Mouse (Mus musculus): Measurements from ENCODE around the gene Rabggta. TPM values are rescaled to one million over a fixed set of nuclear protein-coding genes. Genes with fewer than 3 reads are reported as not detected.
A peak's percentile ranks its signal among the peaks of the same experiment; 100 is the strongest.
"Not testable (repeated sequence)": the region's sequence is repeated elsewhere in the genome, so short reads cannot be mapped to it uniquely, and the experiment has no call there.

The Rabggta gene
- total RNA-seq (2015; ENCODE audit: low replicate concordance): 2.9 and 6.3 TPM in 2 replicates
- 6.0 TPM in 1 of 2 replicates, not detected in the other for total RNA-seq (2017; ENCODE audit: low replicate concordance)

DNA sequence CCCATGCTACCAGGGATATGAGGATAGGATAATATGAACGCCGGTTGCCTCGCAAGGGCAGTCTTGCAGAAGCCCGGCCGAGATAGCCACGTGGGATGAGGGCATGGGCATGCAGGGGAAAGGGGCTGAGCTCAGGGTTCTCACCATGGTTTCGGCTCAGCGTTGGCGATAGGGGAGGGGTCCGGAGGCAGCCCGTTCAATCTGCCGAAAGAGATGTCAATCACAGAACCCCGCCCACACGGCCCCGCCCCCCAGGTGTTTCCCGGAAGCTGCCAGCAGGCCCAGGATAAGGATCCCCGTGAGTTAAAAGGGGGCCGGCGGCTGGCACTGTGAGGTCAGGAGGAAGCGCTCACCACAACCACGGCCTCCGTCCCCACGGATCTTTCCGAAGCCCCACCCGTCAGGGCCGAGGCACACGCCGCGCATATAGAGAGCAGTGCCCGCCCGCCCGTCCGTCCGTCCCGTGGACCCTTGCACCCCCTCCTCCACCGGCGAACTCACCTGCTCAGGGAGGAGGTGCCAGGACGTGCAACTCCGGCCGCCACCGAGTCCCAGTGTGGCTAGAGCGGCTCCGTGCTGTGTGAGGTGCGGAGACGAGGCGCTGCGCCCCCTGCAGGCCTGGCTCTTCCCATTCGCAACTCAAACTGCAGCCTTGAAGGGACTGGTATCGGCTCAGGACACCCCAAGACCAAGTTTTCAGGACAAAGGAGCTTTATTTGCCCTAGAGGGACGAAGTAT is at the start of gene Rabggta:
TSS of gene Rabggta (minus strand) at position 564 of the 738 bp plus-strand sequence.
- ATAC-seq (replicated peaks; ENCODE audit: low FRiP score, poor library complexity, severe bottlenecking): peak; percentile 92

DNA sequence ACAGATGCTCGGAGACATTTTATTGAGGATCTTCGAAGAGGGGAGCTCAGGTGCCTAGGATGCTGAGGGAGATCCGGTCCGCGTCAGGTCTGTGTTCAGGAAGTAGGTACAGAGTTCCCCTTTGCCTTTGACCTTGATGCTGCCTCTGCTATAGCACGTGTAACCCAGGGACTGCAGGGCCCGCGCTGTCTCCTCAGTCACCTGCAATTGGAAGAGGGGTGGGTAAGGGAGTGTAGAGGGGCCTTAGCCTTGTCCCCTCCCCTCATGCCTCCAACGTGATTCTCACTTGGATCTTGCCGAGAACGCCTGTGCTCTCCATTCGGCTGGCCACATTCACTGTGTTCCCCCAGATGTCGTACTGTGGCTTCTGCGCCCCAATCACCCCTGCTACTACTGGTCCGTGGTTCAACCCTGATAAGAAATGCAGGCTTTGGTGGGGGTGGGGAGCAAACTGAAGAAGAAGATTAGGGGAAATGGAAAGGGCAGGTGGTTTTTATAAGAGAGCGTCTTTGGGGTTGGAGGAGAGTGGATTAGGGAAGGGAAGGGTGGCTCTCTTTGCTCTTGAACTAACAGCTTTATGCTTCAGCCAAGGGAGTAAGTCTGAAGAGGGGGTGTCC is 47.1 kb upstream of the Rabggta start:
- no peak for ATAC-seq (replicated peaks; ENCODE audit: low FRiP score, poor library complexity, severe bottlenecking)

DNA sequence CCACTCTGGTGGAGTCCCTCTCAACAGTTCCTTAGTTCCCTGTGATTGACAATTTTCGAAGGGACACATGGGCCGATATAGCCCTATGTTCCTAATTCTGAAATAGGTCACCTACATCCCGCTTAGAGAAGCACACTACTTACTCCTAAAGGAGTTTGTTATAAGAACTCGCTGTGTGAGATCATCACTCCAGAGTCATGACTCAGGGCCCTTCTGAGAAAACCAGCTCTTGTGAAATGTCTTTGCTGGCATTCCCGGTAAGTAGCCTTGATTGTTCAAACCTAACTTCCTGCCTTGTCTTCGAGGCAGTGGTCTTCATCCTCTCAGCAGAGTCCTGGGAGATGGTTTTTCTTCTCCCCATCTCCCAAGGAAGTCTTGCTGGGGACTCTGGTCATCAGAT is 46.5 kb upstream of the Rabggta start:
- no peak for ATAC-seq (replicated peaks; ENCODE audit: low FRiP score, poor library complexity, severe bottlenecking)

DNA sequence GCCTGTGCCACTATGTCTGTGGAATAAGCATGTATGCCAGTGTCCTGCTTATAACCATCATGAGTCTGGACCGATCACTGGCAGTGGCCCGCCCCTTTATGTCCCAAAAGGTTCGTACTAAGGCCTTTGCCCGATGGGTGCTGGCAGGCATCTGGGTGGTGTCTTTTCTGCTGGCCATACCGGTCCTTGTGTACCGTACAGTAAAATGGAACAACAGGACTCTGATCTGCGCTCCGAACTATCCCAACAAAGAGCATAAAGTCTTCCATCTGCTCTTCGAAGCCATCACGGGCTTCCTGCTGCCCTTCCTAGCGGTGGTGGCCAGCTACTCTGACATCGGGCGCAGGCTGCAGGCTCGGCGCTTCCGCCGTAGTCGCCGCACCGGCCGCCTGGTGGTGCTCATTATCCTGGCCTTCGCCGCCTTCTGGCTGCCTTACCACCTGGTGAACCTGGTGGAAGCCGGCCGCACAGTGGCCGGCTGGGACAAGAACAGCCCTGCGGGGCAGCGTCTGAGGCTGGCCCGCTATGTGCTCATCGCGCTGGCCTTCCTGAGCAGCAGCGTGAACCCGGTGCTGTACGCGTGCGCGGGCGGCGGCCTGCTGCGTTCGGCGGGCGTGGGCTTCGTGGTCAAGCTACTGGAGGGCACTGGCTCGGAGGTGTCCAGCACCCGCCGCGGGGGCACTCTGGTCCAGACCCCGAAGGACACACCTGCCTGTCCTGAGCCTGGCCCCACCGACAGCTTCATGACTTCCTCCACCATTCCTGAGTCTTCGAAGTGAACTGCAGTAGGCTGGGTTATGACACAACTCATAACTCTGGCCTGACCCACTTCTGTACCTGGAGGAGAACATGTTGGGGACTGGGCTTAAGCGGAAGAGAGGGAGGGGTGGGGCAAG is 45.7 kb upstream of the Rabggta start:
- no peak for ATAC-seq (replicated peaks; ENCODE audit: low FRiP score, poor library complexity, severe bottlenecking)

DNA sequence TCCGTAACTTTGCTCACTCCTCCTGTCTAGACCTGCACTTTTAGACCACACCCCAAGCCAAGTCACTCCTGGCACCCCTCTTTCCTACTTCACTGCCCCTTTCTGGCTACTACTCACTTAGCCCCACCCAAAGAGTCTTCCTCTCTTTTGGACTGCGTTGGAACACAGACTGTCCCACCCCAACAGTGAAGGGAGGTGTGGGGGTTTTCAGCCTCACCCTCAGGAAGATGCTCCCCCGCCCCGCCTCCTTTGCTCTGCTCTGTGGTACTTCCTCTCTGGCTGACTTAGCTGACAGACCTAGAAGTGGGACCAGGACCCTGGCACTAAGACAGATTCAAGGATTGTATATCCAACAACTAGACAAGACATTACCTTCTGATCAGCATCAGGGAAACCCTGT is 43.6 kb upstream of the Rabggta start, which contains the start of gene Ltb4r1:
TSS of gene Ltb4r1 (plus strand) at position 267 of the 400 bp plus-strand sequence.
- ATAC-seq (replicated peaks; ENCODE audit: low FRiP score, poor library complexity, severe bottlenecking): no peak

DNA sequence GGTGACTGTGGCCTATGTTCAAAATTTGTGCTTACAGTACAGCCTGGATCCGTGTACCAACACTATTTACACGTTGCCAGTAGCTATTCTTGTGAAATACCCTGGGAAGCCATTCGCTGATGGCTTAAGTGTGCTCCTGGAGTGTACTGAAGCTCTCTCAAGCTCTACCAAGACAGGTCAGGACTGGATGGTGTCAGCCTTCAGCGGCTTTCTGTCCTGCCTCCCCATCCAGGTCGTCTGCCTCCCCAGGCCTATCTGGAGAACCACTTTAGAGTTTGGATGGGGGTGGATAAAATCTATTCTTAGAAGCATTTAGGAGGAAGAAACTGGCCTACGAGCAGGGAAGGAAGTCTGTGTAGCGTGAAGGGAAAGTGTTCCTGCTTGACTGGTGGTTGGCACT is 41.1 kb upstream of the Rabggta start:
- no peak for ATAC-seq (replicated peaks; ENCODE audit: low FRiP score, poor library complexity, severe bottlenecking)

DNA sequence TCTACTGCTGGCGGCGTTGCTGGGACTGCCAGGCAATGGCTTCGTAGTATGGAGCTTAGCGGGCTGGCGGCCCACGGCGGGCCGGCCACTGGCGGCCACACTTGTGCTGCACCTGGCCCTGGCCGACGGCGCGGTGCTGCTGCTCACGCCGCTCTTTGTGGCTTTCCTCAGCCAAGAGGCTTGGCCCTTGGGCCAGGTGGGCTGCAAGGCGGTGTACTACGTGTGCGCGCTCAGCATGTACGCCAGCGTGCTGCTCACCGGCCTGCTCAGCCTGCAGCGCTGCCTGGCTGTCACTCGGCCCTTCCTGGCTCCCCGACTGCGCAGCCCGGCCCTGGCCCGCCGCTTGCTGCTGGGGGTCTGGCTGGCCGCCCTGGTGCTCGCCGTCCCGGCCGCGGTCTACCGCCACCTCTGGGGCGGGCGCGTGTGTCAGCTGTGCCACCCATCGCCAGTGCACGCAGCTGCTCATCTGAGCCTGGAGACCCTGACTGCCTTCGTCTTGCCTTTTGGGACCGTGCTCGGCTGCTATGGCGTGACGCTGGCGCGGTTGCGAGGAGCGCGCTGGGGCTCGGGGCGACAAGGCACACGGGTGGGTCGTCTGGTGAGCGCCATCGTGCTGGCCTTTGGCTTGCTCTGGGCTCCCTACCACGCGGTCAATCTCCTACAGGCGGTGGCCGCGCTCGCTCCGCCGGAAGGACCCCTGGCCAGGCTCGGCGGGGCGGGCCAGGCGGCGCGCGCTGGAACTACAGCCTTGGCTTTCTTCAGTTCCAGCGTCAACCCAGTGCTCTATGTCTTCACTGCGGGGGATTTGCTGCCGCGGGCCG is 40.1 kb upstream of the Rabggta start:
- ATAC-seq (replicated peaks; ENCODE audit: low FRiP score, poor library complexity, severe bottlenecking): no peak

DNA sequence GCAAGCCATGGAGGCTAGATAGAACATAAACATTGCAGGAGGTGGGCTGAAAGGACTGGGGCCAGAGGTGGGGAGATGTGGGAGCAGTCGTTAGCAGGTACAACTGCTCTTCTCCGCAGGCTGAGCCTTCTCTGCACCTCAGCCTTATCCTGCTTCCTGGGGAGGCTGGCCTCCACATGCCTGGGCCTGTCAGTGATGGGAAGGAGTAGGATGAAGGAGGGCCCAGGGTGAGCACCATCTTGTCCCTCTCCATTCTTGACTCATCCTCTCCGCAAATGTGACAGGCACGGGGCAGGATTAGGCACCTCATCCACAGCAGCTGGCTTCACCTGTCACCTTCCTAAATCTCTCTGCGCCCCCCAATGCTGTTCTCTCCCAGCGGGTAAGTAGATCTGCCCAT is 39.1 kb upstream of the Rabggta start, which contains the start of gene Ltb4r2:
TSS of gene Ltb4r2 (plus strand) at position 266 of the 400 bp plus-strand sequence.
- no peak for ATAC-seq (replicated peaks; ENCODE audit: low FRiP score, poor library complexity, severe bottlenecking)

DNA sequence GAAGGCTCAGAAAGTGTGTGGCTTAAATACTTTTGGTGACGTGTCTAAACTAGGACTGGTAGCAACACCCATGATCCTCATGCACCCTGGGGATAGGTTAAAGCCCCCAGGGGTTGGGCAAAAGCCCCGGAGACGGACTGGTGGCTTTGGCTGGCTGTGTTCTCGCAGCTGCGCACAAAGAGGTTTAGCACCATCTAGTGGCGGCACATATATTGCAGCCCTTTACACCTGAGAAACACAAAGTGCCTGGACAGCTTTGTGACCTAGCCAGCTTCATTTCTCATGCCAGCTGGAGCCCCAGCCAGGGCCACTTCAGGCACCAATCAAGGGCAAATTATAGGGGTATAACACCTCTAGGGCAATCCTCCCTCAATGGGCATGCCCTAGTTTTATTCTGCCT is 38.1 kb upstream of the Rabggta start:
- ATAC-seq (replicated peaks; ENCODE audit: low FRiP score, poor library complexity, severe bottlenecking): not testable (repeated sequence)

DNA sequence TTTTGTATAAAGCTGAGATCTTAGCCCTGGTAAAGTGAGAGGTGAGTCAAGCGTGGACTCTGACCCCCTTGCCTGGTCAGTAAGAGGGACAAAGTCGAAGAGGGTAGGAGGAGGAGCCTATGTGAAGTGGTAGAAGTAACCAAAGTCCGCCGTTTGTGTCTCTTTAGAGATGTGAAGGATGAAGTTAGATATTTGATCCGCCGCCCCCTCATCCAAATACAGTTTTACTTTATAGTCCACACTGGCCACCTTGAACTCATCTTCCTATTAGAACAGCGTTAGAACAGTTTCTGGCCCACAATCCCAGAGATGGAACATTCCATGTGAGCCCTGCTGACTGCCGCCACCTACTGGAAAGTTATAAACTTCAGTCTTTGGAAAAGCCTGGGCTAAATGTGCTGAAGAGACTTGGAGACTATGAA is 36.3 kb upstream of the Rabggta start, which contains the start of gene Cideb:
TSS of gene Cideb (minus strand) at position 96 of the 422 bp plus-strand sequence.
- 0 out of 2 replicates have a peak, but pooled peaks have one; percentile 47 for ATAC-seq (replicated peaks; ENCODE audit: low FRiP score, poor library complexity, severe bottlenecking)

DNA sequence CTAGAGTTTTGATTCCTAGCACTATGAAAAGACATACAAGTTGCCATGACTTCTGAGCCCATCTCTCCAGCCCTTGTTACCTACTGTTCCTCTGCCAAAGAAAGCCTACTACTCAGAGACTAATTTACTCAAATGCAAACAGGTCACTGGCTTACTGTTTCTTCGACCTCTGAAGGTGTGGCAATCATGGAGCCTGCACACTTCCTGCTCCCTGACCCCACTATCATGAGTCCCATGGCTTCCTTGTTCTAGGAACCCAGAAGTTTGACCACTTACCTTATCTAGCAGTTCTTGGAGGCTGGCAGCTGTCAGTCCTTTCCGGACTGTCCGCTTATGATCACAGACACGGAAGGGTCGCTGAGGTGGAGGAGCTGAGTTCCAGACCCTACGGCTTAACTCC is 35.5 kb upstream of the Rabggta start:
- no peak for ATAC-seq (replicated peaks; ENCODE audit: low FRiP score, poor library complexity, severe bottlenecking)

DNA sequence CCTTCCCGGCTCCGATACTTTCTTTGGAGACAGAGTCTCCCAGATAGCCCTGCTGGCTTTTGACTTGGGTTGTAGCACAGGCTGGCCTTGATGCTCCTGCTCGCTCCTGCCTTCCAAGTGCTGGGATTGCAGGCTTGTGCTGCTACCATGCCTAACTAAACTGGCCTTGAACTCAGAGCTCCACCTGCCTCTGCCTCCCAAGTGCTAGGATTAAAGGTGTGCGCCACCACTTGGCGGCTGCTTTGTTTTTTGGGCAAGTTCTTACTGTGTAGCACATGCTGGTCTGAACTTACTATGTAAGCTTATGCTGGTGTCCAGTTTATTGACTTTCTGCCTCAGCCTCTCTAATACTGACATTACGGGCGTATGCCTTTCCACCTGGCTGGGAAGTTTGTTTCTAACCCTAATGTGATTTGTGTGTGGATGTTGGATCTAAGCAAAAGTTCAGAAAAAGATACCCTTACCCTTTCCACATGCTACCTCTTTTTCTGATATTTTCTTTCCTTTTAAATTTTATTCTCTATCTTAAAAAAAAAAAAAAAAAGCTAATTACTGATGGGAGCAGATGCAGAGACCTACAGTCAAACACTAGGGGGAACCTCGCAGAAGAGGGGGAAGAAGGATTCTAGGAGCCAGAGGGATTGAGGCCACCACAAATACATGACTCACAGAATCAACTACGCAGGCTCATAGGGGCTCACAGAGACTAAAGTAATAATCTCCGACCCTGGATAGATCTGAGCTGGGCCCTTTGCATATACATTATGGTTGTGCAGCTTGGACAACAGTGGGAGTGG is 25.2 kb upstream of the Rabggta start:
- no peak for ATAC-seq (replicated peaks; ENCODE audit: low FRiP score, poor library complexity, severe bottlenecking)

DNA sequence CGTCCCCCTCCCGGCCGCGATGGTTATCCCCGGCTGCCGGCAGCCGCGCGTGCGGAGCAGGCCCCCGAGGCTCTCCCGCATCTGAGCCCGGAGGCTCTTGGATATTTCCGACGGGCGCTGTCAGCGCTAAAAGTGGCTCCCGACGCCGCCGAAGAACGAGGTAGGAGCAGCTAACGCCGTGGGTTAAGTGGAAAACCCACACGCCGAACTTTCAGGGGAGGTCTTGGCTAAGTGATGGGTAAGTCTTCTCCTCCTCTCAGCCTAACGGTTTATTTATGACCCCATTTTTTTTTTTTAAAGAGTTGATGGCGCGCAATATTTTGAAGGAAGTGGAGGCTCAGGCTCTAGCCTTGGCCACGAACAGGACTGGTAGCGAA is 23.8 kb upstream of the Rabggta start:
- ATAC-seq (replicated peaks; ENCODE audit: low FRiP score, poor library complexity, severe bottlenecking): 0 out of 2 replicates have a peak, but pooled peaks have one; percentile 7

DNA sequence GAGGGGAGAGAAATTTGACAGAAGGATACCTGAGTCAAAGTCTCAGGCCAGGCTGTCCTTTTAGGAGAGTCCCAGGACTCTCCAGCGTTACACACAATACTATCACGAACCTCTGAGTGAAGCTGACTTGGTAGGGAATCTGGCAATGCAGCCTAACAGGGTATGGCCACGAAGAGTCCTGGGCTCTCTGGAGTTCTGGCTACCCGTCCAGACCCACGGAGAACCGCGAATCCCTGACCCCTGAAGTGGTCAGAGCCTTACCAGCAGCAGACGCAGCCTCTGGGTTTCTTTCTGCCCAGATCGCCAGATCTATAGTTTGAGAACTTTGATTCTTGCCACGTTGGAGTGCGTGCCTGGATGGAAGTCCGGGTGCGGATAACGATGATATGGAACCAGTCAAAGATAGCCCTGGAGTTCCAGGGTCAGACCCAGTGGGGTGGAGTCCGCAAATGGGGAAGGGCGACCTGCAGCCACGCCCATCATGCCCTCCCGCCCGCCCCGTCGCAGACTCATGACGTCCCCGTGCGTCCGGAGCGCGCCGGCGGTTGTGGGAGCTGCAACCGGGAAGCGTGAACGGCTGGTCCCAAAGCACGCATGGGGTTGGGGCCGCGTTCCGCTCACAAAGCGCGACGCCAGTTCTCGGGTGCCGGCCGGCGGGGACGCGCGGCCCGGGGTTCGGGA is 23.3 kb upstream of the Rabggta start, which contains the start of the genes Dhrs1 and Nop9:
TSS of gene Dhrs1 (minus strand) at position 511 of the 681 bp plus-strand sequence.
TSS of gene Nop9 (plus strand) at position 514 of the 681 bp plus-strand sequence.
- peak; percentile 81 for ATAC-seq (replicated peaks; ENCODE audit: low FRiP score, poor library complexity, severe bottlenecking)

DNA sequence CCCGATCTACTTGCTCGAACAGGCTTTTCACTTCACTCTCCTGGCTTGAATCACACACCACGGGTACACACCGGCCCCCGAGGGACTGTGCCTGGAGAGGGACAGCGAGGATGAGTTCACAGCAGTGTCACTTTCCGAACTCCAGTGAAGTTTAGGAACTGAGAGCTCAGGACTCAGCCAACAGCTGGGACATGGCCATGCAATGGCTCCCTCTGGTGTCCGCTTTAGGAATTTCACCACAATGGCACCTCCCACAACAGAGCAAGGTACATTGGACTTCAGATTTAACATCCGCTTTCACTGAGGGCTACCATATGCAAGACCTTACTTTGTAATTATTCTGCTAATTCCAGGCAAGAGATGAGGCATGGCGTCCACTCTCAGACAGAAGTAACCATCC is 21.6 kb upstream of the Rabggta start:
- peak; percentile 73 for ATAC-seq (replicated peaks; ENCODE audit: low FRiP score, poor library complexity, severe bottlenecking)

DNA sequence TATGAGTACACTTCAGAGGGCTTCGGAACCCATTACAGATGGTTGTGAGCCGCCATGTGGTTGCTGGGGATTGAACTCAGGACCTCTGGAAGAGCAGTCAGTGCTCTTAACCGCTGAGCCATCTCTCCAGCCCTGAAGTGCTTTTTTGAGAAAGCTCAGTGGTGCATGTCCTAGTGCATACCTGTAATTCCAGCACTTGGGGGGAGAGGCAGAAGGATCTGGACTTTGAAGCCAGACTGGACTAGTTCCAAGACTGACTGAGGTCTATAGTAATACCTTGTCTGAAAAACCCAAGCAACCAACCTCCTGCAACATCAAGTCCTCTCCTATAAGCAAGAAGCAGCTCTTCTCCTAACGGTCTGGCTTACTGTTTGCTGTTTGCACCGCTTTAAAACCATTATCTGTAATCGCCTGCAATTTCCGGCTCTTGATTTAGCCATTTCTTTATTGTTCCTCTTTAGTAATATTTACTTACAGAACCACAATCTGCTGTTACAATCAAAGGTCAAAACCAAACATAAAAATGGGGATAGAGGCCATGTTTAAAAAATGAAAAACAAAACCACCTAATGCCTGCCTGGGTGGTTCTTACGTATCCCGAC is 15.1 kb upstream of the Rabggta start:
- ATAC-seq (replicated peaks; ENCODE audit: low FRiP score, poor library complexity, severe bottlenecking): no peak

DNA sequence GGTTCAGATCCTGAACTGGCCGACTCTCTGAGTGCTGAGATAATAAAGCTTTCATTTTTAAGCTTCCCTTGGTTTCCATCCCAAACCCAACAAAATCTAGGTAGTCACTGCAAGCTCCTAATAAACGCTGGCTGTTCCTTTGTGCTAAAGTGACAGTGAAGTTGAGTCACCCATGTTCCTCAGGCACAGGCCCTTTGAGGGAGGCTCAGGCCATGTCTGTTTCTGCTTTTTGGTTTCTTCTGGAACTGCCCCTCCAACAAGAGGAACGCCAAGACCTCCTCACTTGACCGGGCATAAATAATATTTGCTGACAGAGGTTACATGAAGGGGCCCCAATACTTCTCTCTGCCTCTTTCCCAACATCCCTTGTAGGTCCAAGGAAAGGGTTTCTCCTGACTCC is 13.7 kb upstream of the Rabggta start:
- no peak for ATAC-seq (replicated peaks; ENCODE audit: low FRiP score, poor library complexity, severe bottlenecking)
